Mouse (Mus musculus) gastrocnemius, adult 2 months (tissue): ENCODE data around the gene Susd1. TPM values are rescaled to one million over a fixed set of nuclear protein-coding genes. Genes with fewer than 3 reads are reported as not detected.

Source experiments
- DNase-seq: peaks from one replicate; pipeline ENCODE4 v3.0.0; 2022
- H3K27ac ChIP-seq: fragments of 200-600 bp; 2 replicates; pipeline ENCODE4 v1.8.1; 2022; ENCODE audit warnings: mild to moderate bottlenecking
- H3K4me3 ChIP-seq: fragments of 200-600 bp; 2 replicates; pipeline ENCODE4 v1.8.1; 2022; ENCODE audit warnings: mild to moderate bottlenecking, moderate library complexity
- CTCF ChIP-seq: fragments of 200-600 bp; IDR thresholded peaks from 2 replicates; pipeline ENCODE4 v1.8.1; 2022; ENCODE audit warnings: antibody characterized with exemption, mild to moderate bottlenecking, moderate library complexity
- intact Hi-C: fragments of 180-260 bp; cut with DNase I; formaldehyde crosslinking; loops from one replicate; pipeline ENCODE4 v1.15.1; 2025
- total RNA-seq, 2 experiments: library from RNA; stranded (reverse); gene quantifications; 2 replicates each; pipeline ENCODE4 v1.2.3; 2021

Gene Susd1
- total RNA-seq, 2 experiments from 2014 or later, result 0.43 to 1.0 TPM

DNA sequence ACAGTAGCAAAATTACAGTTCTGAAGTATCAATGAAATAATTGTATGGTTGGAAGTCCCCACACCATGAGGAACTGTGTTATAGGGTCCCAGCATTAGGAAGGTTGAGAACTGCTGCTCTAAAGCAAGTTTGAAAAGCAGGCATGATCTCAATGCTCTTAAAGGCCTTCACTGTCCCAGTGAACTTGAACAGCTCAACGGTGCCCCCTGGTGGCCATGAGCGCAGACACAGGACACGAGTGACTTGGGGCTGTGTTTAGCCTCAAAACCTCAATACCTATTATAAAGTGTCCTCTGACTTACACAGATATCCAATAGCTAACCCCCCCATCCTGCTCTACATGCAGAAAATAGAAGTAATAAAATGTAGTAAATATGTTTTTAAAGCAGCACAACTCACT, 97.7 kb downstream of the Susd1 start:
- TF ChIP-seq CTCF, result peak; percentile 96
- H3K27ac ChIP-seq, result peak overlapping the region; percentile 65
- DNase-seq, result peak; percentile 90
- intact Hi-C loops, result loop anchor here (1.0 to 5.0 kb wide), 2 partner anchors 153 to 244 kb away; partner anchors contain the start of gene Ugcg
- H3K4me3 ChIP-seq, result no peak overlapping the region

DNA sequence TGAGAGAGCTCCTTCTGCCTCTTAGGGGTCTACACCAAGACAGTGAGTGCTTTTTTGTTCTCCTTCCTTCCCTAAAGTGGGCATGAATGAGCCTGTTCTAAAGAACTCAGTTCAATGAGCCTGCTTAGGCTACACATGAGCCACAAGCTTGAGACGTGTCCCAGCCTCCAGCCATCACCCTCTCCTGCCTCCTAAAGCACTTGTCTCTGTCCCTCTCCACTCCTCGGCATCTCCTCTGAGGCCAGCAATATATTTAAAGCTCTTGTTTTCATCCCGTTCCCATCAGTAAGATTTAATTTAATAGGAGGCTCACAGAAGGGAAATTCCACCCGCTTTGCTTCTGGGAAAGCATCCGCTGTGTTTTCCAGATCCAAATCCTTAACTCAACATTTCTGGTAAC, 98.4 kb downstream of the Susd1 start:
- intact Hi-C loops, result loop anchor here (1.0 to 5.0 kb wide), 2 partner anchors 153 to 244 kb away; partner anchors contain the start of gene Ugcg
- Histone ChIP-seq H3K4me3 (no peak overlapping the region), H3K27ac (peak overlapping the region; percentile 65)
- no peak for TF ChIP-seq CTCF
- no peak for DNase-seq

- TF ChIP-seq CTCF, result no peak
- no peak overlapping the region for H3K4me3 ChIP-seq
- no peak for DNase-seq
- intact Hi-C loops, result no loop called here
- H3K27ac ChIP-seq, result no peak overlapping the region
Measured at GRCm38 (mm10) chr4:59338896-59339535, 99.4 kb downstream of the Susd1 start.

DNA sequence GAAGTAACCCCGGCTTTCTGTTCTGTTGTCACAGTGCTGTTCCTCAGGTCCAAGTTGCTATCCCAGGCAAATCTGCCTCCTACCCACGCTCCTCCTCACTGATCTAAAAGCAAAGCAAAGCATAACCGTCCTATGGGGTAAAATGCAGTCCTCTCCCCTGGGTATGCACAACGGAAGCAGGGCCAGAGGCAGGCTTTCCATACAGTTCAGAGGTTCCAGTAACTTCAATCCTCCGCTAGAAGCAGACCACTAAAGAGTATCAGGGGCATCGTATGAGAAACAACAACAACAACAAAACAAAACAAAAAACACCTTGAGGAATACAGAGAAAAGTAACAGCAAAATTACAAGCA, 100.9 kb downstream of the Susd1 start:
- no peak overlapping the region for H3K27ac ChIP-seq
- intact Hi-C loops, result no loop called here
- TF ChIP-seq CTCF, result no peak
- no peak for DNase-seq
- no peak overlapping the region for H3K4me3 ChIP-seq

DNA sequence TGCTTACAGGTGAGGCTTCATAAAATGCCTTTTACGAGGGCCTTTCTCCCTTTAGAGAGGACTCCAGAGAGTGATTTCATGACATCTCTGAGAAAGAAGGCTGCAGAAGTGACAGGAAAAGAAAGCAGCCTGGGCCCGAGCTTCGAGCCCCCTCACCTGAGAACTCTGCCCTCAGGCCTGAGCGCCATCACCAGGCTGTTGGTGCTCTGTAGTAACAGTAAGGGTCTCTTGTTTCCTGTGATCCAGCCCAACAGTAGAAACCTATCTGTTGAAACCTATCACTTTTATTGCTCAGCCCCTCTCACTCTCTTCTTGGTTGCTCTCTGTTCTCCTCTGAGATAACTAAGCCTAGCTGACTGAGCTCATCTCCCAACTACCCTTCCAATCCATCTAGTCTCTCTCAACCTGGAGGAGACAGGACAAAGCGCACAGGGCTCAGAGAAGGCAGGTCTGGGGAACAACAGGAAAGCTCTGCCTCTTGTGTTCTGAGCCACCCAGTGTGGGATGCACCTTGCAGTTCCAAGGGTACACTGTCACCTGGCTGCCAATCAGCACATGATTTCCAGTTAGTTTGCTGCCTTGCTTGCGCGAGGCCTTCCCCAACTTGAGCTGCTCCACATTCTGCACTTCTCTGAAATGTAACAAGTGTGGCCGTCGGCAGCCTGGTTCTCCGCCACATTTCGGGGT, 101.4 kb downstream of the Susd1 start:
- Histone ChIP-seq H3K4me3 (no peak overlapping the region), H3K27ac (no peak overlapping the region)
- intact Hi-C loops, result no loop called here
- TF ChIP-seq CTCF, result no peak
- DNase-seq, result no peak

GRCm38 (mm10) chr4:59336439-59336809, 102.0 kb downstream of the Susd1 start:
- no peak for TF ChIP-seq CTCF
- H3K27ac ChIP-seq, result 0 out of 2 replicates have a peak overlapping the region, but pooled peaks have one; percentile 4

DNA sequence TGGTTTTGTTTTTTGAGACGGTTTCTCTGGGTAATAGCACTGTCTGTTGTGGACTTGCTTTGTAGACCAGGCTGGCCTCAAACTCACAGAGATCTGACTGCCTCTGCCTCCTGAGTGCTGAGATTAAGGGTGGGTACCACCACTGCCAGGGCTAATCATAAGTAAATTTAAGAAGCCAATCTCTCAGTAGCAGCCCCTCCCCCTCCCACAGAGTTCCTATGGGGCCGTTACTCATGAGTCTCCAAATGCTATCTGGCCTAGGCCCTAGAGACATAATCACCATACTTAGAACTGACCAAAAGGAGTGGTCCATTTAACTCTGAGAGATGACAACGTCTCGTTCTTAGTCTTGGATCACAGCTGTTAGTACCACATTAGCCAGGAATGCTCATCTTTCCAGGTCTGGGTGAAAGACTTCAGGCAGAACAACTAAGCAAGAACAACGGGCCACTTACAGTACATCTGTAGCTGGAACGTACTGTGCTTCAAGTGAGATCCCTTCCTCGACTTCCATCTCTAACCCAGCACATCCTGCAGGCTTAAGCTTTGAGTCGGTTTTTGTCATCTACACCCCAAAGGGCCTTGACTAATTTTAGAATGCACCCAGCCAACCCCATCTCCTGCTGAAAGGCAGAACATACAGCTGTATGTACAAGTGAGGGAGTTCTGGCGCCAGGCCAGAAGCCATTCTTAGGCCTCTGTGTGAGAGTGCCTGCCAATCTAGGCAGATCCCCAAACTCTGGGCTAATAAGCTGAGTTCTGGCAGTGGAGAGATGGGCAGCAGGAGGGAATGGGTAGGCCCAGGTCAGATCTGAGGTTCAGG, 102.6 kb downstream of the Susd1 start:
- H3K27ac ChIP-seq, result 0 out of 2 replicates have a peak overlapping the region, but pooled peaks have one; percentile 4
- no peak for TF ChIP-seq CTCF
- DNase-seq, result peak; percentile 55

More at GRCm38 (mm10) chr4:59336439-59336809, 102.0 kb downstream of the Susd1 start:
- H3K4me3 ChIP-seq, result no peak overlapping the region
- intact Hi-C loops, result no loop called here
- no peak for DNase-seq

GRCm38 (mm10) chr4:59335101-59335500, 103.3 kb downstream of the Susd1 start:
- DNase-seq, result no peak
- TF ChIP-seq CTCF, result no peak
- Histone ChIP-seq H3K27ac (no peak overlapping the region), H3K4me3 (no peak overlapping the region)
- intact Hi-C loops, result no loop called here

More for the DNA sequence above, 102.6 kb downstream of the Susd1 start:
- intact Hi-C loops, result no loop called here
- H3K4me3 ChIP-seq, result no peak overlapping the region

- no peak for TF ChIP-seq CTCF
- no peak overlapping the region for H3K27ac ChIP-seq
- intact Hi-C loops, result no loop called here
- H3K4me3 ChIP-seq, result no peak overlapping the region
- no peak for DNase-seq
Measured at GRCm38 (mm10) chr4:59334236-59334635, 104.2 kb downstream of the Susd1 start.

- no peak for TF ChIP-seq CTCF
- Histone ChIP-seq H3K4me3 (no peak overlapping the region), H3K27ac (no peak overlapping the region)
- intact Hi-C loops, result no loop called here
- no peak for DNase-seq
Measured at GRCm38 (mm10) chr4:59333424-59333895, 105.0 kb downstream of the Susd1 start.

GRCm38 (mm10) chr4:59332691-59333423, 105.6 kb downstream of the Susd1 start:
- no peak overlapping the region for H3K4me3 ChIP-seq
- no peak for TF ChIP-seq CTCF
- peak overlapping the region; percentile 86; the same call in 1 of the 2 replicates for H3K27ac ChIP-seq
- intact Hi-C loops, result no loop called here
- DNase-seq, result no peak

DNA sequence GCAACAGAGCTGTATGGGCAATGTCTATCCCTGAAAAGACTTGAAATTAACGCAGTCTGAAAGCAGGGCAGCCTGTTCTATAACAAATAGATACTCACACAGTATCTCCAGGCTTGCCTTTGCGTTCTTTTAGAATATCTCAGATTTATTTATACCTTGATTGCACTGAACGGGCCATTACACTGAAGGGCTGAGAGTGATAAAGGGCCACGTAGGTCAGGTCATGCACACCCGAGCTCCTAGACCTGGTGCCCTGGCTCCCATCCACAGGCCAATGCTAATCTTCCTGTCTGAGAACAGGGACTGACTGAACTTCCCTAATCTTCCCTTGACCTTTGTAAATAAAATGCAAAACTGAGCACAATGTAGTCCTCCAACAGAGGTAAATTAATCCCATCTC, 106.3 kb downstream of the Susd1 start:
- DNase-seq, result no peak
- Histone ChIP-seq H3K4me3 (no peak overlapping the region), H3K27ac (peak overlapping the region; percentile 86)
- TF ChIP-seq CTCF, result no peak
- intact Hi-C loops, result no loop called here
